Mouse (Mus musculus): ENCODE data around the gene Tom1l2. TPM values are rescaled to one million over a fixed set of nuclear protein-coding genes. Genes with fewer than 3 reads are reported as not detected.

Gene Tom1l2
- polyA plus RNA-seq, 1 experiment, result 27.4 TPM

DNA sequence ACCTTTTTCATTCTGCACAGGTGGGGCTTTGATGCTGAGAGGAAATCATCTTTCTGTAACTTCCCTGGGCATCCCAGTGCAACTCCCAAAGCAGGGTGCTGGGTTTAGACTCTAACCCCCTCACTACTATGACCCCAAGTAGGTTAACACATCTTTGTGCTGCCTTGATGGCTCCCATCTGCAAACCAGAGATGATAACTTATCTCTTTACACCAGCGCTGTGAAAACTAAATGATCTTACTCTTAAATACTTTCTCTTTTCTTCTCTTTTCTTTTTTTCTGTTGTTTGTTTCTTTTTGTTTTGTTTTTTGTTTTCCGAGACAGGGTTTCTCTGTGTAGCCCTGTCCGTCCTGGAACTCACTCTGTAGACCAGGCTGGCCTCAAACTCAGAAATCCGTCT, 6.8 kb downstream of the Tom1l2 start:
- Histone ChIP-seq H3K4me2 (ENCODE audit: low read depth) (no peak overlapping the region), H3K36me3 (ENCODE audit: control insufficient read depth, insufficient read depth) (no peaks in the 10 kb centered on the region), H3K4me3 (no peak overlapping the region), H3ac (ENCODE audit: control insufficient read depth, insufficient read length) (no peak overlapping the region), H3K79me2 (ENCODE audit: control insufficient read depth, insufficient read depth) (peaks cover 24% of the 10 kb centered on the region), H3K27me3 (ENCODE audit: control insufficient read depth, insufficient read depth, insufficient read length) (no peaks in the 10 kb centered on the region)
- TF ChIP-seq CEBPB (IDR thresholded peaks at IDR 0.05; ENCODE audit: insufficient read depth, poor library complexity, severe bottlenecking), result no peak
- no peak for TF ChIP-seq E2F4 (IDR thresholded peaks at IDR 0.05; ENCODE audit: insufficient read depth)
- no peak for TF ChIP-seq REST (IDR thresholded peaks at IDR 0.05; ENCODE audit: insufficient read depth, insufficient read length)
- TF ChIP-seq MAX (IDR thresholded peaks at IDR 0.05; ENCODE audit: low read depth), result no peak
- TF ChIP-seq MYOG (IDR thresholded peaks at IDR 0.05; ENCODE audit: control insufficient read depth in 1 of 3, insufficient read depth in 1 of 3, insufficient read length in 2 of 3, low read depth in 2 of 3), result no peak
- no peak for TF ChIP-seq USF1 (IDR thresholded peaks at IDR 0.05; ENCODE audit: low read depth)
- TF ChIP-seq POLR2A (IDR thresholded peaks at IDR 0.05; ENCODE audit: insufficient read length, low read depth), result no peak
- TF ChIP-seq POLR2AphosphoS2 (IDR thresholded peaks at IDR 0.05; ENCODE audit: insufficient read length, low read depth), result no peak
- no peak for TF ChIP-seq TCF12 (IDR thresholded peaks at IDR 0.05; ENCODE audit: insufficient read depth, poor library complexity, severe bottlenecking)
- no peak for TF ChIP-seq SRF (IDR thresholded peaks at IDR 0.05; ENCODE audit: control insufficient read depth, insufficient read length, low read depth)
- no peak for TF ChIP-seq MYOD1 (IDR thresholded peaks at IDR 0.05; ENCODE audit: control insufficient read depth in 1 of 3, insufficient read length in 2 of 3, low read depth in 2 of 3)
- TF ChIP-seq TCF3 (IDR thresholded peaks at IDR 0.05; ENCODE audit: insufficient read length, low read depth), result no peak

DNA sequence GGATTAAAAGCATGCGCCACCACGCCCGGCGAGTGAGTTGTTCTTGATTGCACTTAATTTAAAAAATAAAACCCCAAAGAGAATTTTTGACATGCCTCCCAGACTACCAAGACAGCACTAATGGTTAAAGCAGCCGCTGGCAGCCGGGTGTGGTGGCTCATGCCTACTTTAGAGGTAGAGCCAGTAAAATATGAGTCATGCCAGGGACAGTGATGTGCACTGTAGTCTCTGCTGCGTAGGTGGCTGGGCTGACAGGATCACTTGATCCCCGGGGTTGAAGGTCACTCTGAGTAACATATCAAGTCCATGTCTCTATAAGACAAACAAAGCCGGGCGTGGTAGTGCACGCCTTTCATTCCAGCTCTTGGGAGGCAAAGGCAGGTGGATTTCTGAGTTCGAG, 13.3 kb downstream of the Tom1l2 start:
- no peaks in the 10 kb centered on the region for H3K27me3 ChIP-seq (ENCODE audit: control insufficient read depth, insufficient read depth, insufficient read length)
- no peak overlapping the region for H3ac ChIP-seq (ENCODE audit: control insufficient read depth, insufficient read length)
- H3K79me2 ChIP-seq (ENCODE audit: control insufficient read depth, insufficient read depth), result no peaks in the 10 kb centered on the region
- no peak overlapping the region for H3K4me3 ChIP-seq
- H3K4me2 ChIP-seq (ENCODE audit: low read depth), result no peak overlapping the region
- H3K36me3 ChIP-seq (ENCODE audit: control insufficient read depth, insufficient read depth), result no peaks in the 10 kb centered on the region
- TF ChIP-seq POLR2A (IDR thresholded peaks at IDR 0.05; ENCODE audit: insufficient read length, low read depth) (no peak), MAX (IDR thresholded peaks at IDR 0.05; ENCODE audit: low read depth) (no peak), POLR2AphosphoS2 (IDR thresholded peaks at IDR 0.05; ENCODE audit: insufficient read length, low read depth) (no peak), MYOG (IDR thresholded peaks at IDR 0.05; ENCODE audit: control insufficient read depth in 1 of 3, insufficient read depth in 1 of 3, insufficient read length in 2 of 3, low read depth in 2 of 3) (no peak), USF1 (IDR thresholded peaks at IDR 0.05; ENCODE audit: low read depth) (no peak), TCF3 (IDR thresholded peaks at IDR 0.05; ENCODE audit: insufficient read length, low read depth) (no peak), CEBPB (IDR thresholded peaks at IDR 0.05; ENCODE audit: insufficient read depth, poor library complexity, severe bottlenecking) (no peak), TCF12 (IDR thresholded peaks at IDR 0.05; ENCODE audit: insufficient read depth, poor library complexity, severe bottlenecking) (no peak), MYOD1 (IDR thresholded peaks at IDR 0.05; ENCODE audit: control insufficient read depth in 1 of 3, insufficient read length in 2 of 3, low read depth in 2 of 3) (no peak), E2F4 (IDR thresholded peaks at IDR 0.05; ENCODE audit: insufficient read depth) (no peak), REST (IDR thresholded peaks at IDR 0.05; ENCODE audit: insufficient read depth, insufficient read length) (no peak), SRF (IDR thresholded peaks at IDR 0.05; ENCODE audit: control insufficient read depth, insufficient read length, low read depth) (no peak)

DNA sequence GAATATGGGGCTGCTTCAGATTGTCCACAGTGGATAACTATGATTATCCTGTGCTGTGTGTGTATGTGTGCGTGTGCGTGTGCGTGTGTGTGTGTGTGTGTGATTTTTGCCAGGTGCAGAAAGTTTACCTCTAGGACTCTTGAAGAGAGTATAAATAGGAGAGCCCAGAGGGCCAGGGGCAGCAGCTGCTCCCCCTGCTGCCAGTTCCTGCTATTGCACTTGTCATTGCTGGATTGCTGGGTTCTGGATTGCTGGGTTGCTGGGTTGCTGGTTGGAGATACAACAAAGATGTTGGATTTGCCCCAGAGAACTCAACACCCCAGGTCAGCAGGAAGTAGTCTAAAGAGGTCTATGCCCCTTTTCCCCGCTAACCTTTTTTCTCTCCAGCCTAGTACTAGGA, 14.4 kb downstream of the Tom1l2 start:
- no peak overlapping the region for H3ac ChIP-seq (ENCODE audit: control insufficient read depth, insufficient read length)
- TF ChIP-seq MYOD1 (IDR thresholded peaks at IDR 0.05; ENCODE audit: control insufficient read depth in 1 of 3, insufficient read length in 2 of 3, low read depth in 2 of 3) (no peak), MAX (IDR thresholded peaks at IDR 0.05; ENCODE audit: low read depth) (no peak), CEBPB (IDR thresholded peaks at IDR 0.05; ENCODE audit: insufficient read depth, poor library complexity, severe bottlenecking) (no peak), MYOG (IDR thresholded peaks at IDR 0.05; ENCODE audit: control insufficient read depth in 1 of 3, insufficient read depth in 1 of 3, insufficient read length in 2 of 3, low read depth in 2 of 3) (no peak), TCF12 (IDR thresholded peaks at IDR 0.05; ENCODE audit: insufficient read depth, poor library complexity, severe bottlenecking) (no peak), USF1 (IDR thresholded peaks at IDR 0.05; ENCODE audit: low read depth) (no peak), E2F4 (IDR thresholded peaks at IDR 0.05; ENCODE audit: insufficient read depth) (no peak), REST (IDR thresholded peaks at IDR 0.05; ENCODE audit: insufficient read depth, insufficient read length) (no peak), POLR2A (IDR thresholded peaks at IDR 0.05; ENCODE audit: insufficient read length, low read depth) (no peak), POLR2AphosphoS2 (IDR thresholded peaks at IDR 0.05; ENCODE audit: insufficient read length, low read depth) (no peak), TCF3 (IDR thresholded peaks at IDR 0.05; ENCODE audit: insufficient read length, low read depth) (no peak), SRF (IDR thresholded peaks at IDR 0.05; ENCODE audit: control insufficient read depth, insufficient read length, low read depth) (no peak)
- no peak overlapping the region for H3K4me2 ChIP-seq (ENCODE audit: low read depth)
- H3K27me3 ChIP-seq (ENCODE audit: control insufficient read depth, insufficient read depth, insufficient read length), result no peaks in the 10 kb centered on the region
- no peaks in the 10 kb centered on the region for H3K79me2 ChIP-seq (ENCODE audit: control insufficient read depth, insufficient read depth)
- no peak overlapping the region for H3K4me3 ChIP-seq
- H3K36me3 ChIP-seq (ENCODE audit: control insufficient read depth, insufficient read depth), result no peaks in the 10 kb centered on the region

DNA sequence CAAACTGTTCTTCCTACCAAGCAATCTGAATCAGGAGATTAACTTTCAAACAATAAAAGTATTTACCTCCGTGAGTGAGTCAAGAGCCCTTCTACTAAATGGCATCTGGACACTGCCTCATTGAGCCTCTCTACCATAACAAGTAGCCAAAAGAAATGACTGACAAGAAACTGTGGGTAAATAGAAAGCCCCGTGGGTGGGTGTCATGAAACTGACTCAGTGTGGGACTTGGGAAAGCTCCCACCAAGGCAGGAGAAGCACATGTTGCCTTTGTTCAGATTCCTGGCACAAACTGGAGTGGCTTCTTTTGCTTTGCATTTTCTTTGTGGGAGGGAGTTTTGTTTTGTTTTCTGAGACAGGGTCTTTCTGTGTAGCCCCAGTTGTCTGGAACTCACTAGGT, 16.9 kb downstream of the Tom1l2 start:
- Histone ChIP-seq H3K4me2 (ENCODE audit: low read depth) (no peak overlapping the region), H3ac (ENCODE audit: control insufficient read depth, insufficient read length) (no peak overlapping the region), H3K79me2 (ENCODE audit: control insufficient read depth, insufficient read depth) (peaks cover 4% of the 10 kb centered on the region), H3K36me3 (ENCODE audit: control insufficient read depth, insufficient read depth) (no peaks in the 10 kb centered on the region), H3K27me3 (ENCODE audit: control insufficient read depth, insufficient read depth, insufficient read length) (no peaks in the 10 kb centered on the region), H3K4me3 (no peak overlapping the region)
- TF ChIP-seq POLR2A (IDR thresholded peaks at IDR 0.05; ENCODE audit: insufficient read length, low read depth), result no peak
- TF ChIP-seq USF1 (IDR thresholded peaks at IDR 0.05; ENCODE audit: low read depth), result no peak
- no peak for TF ChIP-seq REST (IDR thresholded peaks at IDR 0.05; ENCODE audit: insufficient read depth, insufficient read length)
- no peak for TF ChIP-seq TCF3 (IDR thresholded peaks at IDR 0.05; ENCODE audit: insufficient read length, low read depth)
- TF ChIP-seq MYOD1 (IDR thresholded peaks at IDR 0.05; ENCODE audit: control insufficient read depth in 1 of 3, insufficient read length in 2 of 3, low read depth in 2 of 3), result no peak

DNA sequence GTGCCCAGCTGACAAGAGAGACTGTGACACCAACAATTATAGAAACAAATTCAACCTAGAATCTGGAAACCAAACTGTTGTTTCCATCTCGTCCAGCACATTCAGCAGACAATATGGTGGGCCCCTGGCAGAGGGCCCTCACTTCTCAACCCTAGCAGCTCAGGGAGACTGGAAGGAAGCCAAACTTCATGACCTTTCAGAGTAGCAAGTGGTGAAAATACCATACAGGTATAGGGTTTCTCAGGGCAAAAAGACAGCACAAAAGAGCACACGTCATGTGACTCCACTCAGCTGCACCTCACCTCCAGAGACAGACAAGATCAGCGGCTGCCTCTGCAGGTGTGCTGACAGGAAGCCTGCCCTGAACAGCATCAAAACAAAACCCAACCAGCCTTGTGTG, 18.6 kb downstream of the Tom1l2 start:
- Histone ChIP-seq H3K27me3 (ENCODE audit: control insufficient read depth, insufficient read depth, insufficient read length) (no peaks in the 10 kb centered on the region), H3K4me3 (no peak overlapping the region), H3K36me3 (ENCODE audit: control insufficient read depth, insufficient read depth) (no peaks in the 10 kb centered on the region), H3K79me2 (ENCODE audit: control insufficient read depth, insufficient read depth) (peaks cover 4% of the 10 kb centered on the region), H3K4me2 (ENCODE audit: low read depth) (no peak overlapping the region), H3ac (ENCODE audit: control insufficient read depth, insufficient read length) (no peak overlapping the region)
- TF ChIP-seq USF1 (IDR thresholded peaks at IDR 0.05; ENCODE audit: low read depth), result no peak
- TF ChIP-seq POLR2AphosphoS2 (IDR thresholded peaks at IDR 0.05; ENCODE audit: insufficient read length, low read depth), result no peak
- TF ChIP-seq MAX (IDR thresholded peaks at IDR 0.05; ENCODE audit: low read depth), result no peak
- TF ChIP-seq E2F4 (IDR thresholded peaks at IDR 0.05; ENCODE audit: insufficient read depth), result no peak
- no peak for TF ChIP-seq REST (IDR thresholded peaks at IDR 0.05; ENCODE audit: insufficient read depth, insufficient read length)
- TF ChIP-seq SRF (IDR thresholded peaks at IDR 0.05; ENCODE audit: control insufficient read depth, insufficient read length, low read depth), result no peak
- TF ChIP-seq POLR2A (IDR thresholded peaks at IDR 0.05; ENCODE audit: insufficient read length, low read depth), result no peak
- TF ChIP-seq CEBPB (IDR thresholded peaks at IDR 0.05; ENCODE audit: insufficient read depth, poor library complexity, severe bottlenecking), result no peak
- no peak for TF ChIP-seq MYOD1 (IDR thresholded peaks at IDR 0.05; ENCODE audit: control insufficient read depth in 1 of 3, insufficient read length in 2 of 3, low read depth in 2 of 3)
- TF ChIP-seq TCF3 (IDR thresholded peaks at IDR 0.05; ENCODE audit: insufficient read length, low read depth), result no peak
